Mouse (Mus musculus) lung, embryonic 15.5 days (tissue): ENCODE measurements at regions not wholly inside any gene's neighbourhood (a gene's known extent, or its start where the extent isn't known, plus 50 kb on each side); places are given as distances from the start of the nearest gene placed in this dataset.
A peak's percentile ranks its signal among the peaks of the same experiment; 100 is the strongest.

Source experiments
- ATAC-seq: fragments of 200-750 bp; cut with Nextera tagmentation; 2 replicates; pipeline ENCODE4 v1.8.0; 2017; ENCODE audit warnings: moderate number of reproducible peaks, borderline replicate concordance; ENCODE audit not compliant: low FRiP score, low TSS enrichment; ENCODE audit errors: extremely low read depth
- H3K27ac ChIP-seq: fragments of 300-500 bp; sonication (generic); 2 replicates; pipeline ENCODE4 v1.5.1; 2015; ENCODE audit warnings: moderate library complexity, mild to moderate bottlenecking, inconsistent platforms
- H3K27me3 ChIP-seq: fragments of 300-500 bp; sonication (generic); 2 replicates; pipeline ENCODE4 v1.6.1; 2015; ENCODE audit warnings: inconsistent platforms
- H3K36me3 ChIP-seq: fragments of 300-500 bp; sonication (generic); 2 replicates; pipeline ENCODE4 v1.6.1; 2015; ENCODE audit warnings: inconsistent platforms
- H3K4me1 ChIP-seq: fragments of 300-500 bp; sonication (generic); 2 replicates; pipeline ENCODE4 v1.6.1; 2015; ENCODE audit warnings: inconsistent platforms
- H3K4me2 ChIP-seq: fragments of 300-500 bp; sonication (generic); 2 replicates; pipeline ENCODE4 v1.6.1; 2015; ENCODE audit warnings: inconsistent platforms, mild to moderate bottlenecking, moderate library complexity
- H3K4me3 ChIP-seq: fragments of 300-500 bp; sonication (generic); 2 replicates; pipeline ENCODE4 v1.5.1; 2015; ENCODE audit warnings: mild to moderate bottlenecking, inconsistent platforms
- H3K9ac ChIP-seq: fragments of 300-500 bp; sonication (generic); 2 replicates; pipeline ENCODE4 v1.6.1; 2015; ENCODE audit warnings: inconsistent platforms
- H3K9me3 ChIP-seq: fragments of 300-500 bp; sonication (generic); 2 replicates; pipeline ENCODE4 v1.6.1; 2016; ENCODE audit warnings: inconsistent platforms
- WGBS: fragments of 180-500 bp; shearing (Covaris S2); methylation state at CpG from one replicate; pipeline ENCODE4 v1.1.7; 2015; 5-methylcytosine and 5-hydroxymethylcytosine counted together

DNA sequence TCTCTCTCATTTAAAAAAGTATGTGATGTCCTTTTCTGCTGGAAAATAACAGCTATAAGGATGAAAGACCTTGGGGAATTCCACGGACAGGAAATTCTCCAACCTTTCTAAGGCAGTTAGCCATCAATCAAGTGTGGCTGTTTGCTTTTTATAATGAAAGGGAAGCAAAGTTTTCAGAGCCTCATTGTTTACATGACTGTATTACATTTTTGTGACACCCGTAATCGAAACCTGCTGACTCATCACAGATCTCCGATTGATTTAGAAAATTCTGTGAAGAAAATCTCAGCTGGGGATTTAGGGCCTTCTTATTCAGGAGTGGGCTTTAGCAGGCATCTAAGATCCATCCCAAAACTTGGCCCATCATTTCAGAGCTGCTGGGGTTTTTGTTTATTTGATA lies 72.4 kb upstream of the Mpp6 start:
- ATAC-seq, result no peak
- Histone ChIP-seq H3K36me3 (no peaks in the 10 kb centered on the region), H3K9ac (no peak overlapping the region), H3K27me3 (no peaks in the 10 kb centered on the region), H3K4me2 (0 out of 2 replicates have a peak overlapping the region, but pooled peaks have one; percentile 8), H3K27ac (no peak overlapping the region), H3K4me3 (no peak overlapping the region), H3K4me1 (0 out of 2 replicates have a peak, but pooled peaks cover 5% of the 10 kb centered on the region), H3K9me3 (no peaks in the 10 kb centered on the region)
- 12% methylated on average over 4 of the region's 4 CpGs for WGBS

DNA sequence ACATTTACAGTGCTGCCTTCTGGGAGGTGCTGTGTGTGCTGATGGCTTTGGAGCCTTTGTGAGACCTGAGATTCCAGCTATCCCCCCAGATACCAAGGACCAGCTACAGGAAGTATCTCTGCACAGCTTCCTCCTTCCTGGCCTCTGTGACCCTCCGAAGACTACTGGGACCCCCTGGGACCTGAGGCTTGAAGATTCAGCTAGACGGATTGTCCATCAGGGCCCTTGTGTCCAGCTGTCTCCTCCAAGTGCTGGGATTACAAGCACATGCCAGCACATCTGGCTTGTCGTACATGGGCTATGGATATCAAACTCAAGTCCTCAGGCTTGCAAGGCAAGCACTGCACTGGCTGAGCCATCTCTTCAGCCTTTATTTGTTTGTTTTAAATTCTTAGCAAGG lies 71.7 kb upstream of the Mpp6 start:
- Histone ChIP-seq H3K4me2 (no peak overlapping the region), H3K9me3 (no peaks in the 10 kb centered on the region), H3K4me3 (no peak overlapping the region), H3K27me3 (no peaks in the 10 kb centered on the region), H3K36me3 (no peaks in the 10 kb centered on the region), H3K9ac (no peak overlapping the region), H3K27ac (no peak overlapping the region), H3K4me1 (0 out of 2 replicates have a peak, but pooled peaks cover 5% of the 10 kb centered on the region)
- WGBS, result 30% methylated on average over 3 of the region's 3 CpGs
- ATAC-seq, result no peak

DNA sequence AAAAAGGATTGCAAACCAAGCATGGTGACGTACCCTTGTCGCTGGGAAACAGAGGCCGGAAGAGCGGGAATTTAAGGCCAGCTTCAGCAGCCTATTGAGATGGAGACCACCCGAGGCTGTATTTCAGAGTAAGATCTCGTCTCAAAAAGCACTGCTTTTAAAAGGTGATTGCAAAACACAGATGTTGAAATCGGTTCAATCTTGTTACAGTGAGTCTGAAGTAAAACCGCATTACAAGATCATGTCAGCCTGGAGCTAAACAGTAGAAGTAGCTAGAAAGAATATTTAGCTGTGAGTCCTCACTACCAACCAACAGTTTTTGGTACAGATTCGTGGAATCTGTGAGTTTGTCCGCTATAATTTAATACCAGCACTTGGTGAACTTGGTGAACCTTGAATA lies 69.0 kb upstream of the Mpp6 start:
- H3K4me2 ChIP-seq, result no peak overlapping the region
- H3K4me3 ChIP-seq, result no peak overlapping the region
- no peak overlapping the region for H3K9ac ChIP-seq
- no peaks in the 10 kb centered on the region for H3K27me3 ChIP-seq
- H3K27ac ChIP-seq, result no peak overlapping the region
- H3K36me3 ChIP-seq, result no peaks in the 10 kb centered on the region
- H3K4me1 ChIP-seq, result 0 out of 2 replicates have a peak, but pooled peaks cover 5% of the 10 kb centered on the region
- no peak for ATAC-seq
- no peaks in the 10 kb centered on the region for H3K9me3 ChIP-seq
- 81% methylated on average over 10 of the region's 10 CpGs for WGBS

DNA sequence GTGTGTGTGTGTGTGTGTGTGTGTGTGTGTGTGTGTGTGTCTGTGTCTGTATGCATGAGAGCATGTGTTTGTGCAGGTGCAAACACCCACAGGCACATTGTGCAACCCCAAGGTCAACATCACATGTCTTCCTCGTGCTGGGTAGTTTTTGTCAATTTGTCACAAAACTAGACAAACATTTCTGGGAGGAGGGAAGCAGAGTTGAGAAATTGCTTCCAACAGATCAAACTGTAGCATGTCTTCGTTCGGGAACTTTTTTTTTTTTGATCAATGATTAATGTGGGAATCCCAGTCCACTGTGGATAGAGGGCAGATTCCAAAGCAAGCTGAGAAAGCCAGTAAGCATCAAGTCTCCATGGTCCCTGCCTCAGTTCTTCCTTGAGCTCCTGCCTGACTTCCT lies 67.9 kb upstream of the Mpp6 start:
- Histone ChIP-seq H3K4me2 (no peak overlapping the region), H3K9ac (no peak overlapping the region), H3K4me3 (no peak overlapping the region), H3K4me1 (0 out of 2 replicates have a peak, but pooled peaks cover 5% of the 10 kb centered on the region), H3K27ac (no peak overlapping the region), H3K27me3 (no peaks in the 10 kb centered on the region), H3K36me3 (no peaks in the 10 kb centered on the region), H3K9me3 (no peaks in the 10 kb centered on the region)
- WGBS, result 18% methylated on average over 3 of the region's 3 CpGs
- no peak for ATAC-seq

DNA sequence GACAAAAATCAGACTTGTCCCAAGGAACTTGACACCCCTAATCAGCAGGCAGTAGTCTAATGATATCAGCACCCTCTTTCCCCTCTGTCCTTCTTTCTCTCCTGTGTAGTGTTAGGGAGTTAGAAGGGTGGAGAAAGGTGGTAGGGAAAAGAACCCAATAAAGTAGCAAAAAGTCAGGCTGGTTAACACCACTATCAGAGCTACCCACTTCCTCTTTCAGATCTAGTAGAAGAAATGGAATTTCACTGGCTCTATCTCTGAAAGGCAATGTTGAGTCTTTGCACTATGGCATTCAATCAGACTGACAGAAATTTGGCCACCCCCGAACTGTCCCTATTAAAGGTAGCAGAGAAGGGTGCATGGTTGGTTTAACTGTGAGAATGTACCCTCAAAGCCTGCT lies 65.9 kb upstream of the Mpp6 start:
- Histone ChIP-seq H3K27me3 (no peaks in the 10 kb centered on the region), H3K4me3 (no peak overlapping the region), H3K4me1 (no peaks in the 10 kb centered on the region), H3K4me2 (no peak overlapping the region), H3K36me3 (no peaks in the 10 kb centered on the region), H3K9ac (no peak overlapping the region), H3K9me3 (no peaks in the 10 kb centered on the region), H3K27ac (no peak overlapping the region)
- no peak for ATAC-seq
- 78% methylated on average over 1 of the region's 1 CpGs for WGBS

DNA sequence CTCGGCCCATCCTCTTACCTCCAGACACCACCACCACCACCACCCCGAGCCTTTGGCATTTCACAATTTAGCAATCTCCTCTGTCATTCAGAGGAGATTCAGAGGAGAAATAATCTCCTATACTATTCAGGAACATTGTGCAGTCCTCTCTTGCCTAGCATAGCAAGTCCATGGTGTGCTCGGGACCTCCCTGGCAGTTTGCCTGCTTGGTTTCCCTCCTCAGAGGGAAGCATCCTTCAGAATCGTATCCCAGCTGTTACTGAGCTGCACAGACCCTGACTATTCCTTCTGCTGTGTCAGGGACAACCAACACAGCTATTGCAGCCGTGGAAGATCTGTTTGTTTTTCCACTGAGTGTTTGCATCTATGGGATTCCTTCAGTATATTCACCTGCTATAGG lies 63.3 kb upstream of the Mpp6 start:
- no peaks in the 10 kb centered on the region for H3K9me3 ChIP-seq
- ATAC-seq, result no peak
- no peak overlapping the region for H3K27ac ChIP-seq
- H3K4me3 ChIP-seq, result no peak overlapping the region
- no peaks in the 10 kb centered on the region for H3K4me1 ChIP-seq
- no peak overlapping the region for H3K4me2 ChIP-seq
- 40% methylated on average over 5 of the region's 5 CpGs for WGBS
- H3K9ac ChIP-seq, result no peak overlapping the region
- no peaks in the 10 kb centered on the region for H3K36me3 ChIP-seq
- H3K27me3 ChIP-seq, result no peaks in the 10 kb centered on the region

DNA sequence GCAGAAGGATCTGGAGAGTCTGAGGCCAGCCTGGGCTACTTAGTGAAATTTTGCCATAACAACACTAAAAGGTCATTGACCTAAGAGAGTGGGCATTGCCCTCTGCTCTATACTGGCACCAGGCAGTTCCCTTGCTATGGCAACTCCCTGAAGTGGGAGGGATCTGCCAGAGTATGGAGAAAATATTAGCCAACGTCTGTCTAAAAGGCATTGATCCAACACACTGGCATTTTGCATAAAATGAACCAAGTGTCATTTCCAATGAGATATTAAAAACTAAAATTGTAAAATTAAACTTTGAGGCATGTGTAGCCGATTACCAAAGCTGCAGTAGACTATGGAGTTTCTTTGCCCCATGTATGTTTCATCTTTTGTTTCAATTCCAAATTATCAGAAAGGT lies 57.6 kb upstream of the Mpp6 start:
- Histone ChIP-seq H3K36me3 (no peaks in the 10 kb centered on the region), H3K9me3 (no peaks in the 10 kb centered on the region), H3K27me3 (no peaks in the 10 kb centered on the region), H3K4me3 (no peak overlapping the region), H3K4me2 (no peak overlapping the region), H3K4me1 (no peaks in the 10 kb centered on the region), H3K27ac (no peak overlapping the region), H3K9ac (no peak overlapping the region)
- ATAC-seq, result no peak
- 78% methylated on average over 2 of the region's 2 CpGs for WGBS

DNA sequence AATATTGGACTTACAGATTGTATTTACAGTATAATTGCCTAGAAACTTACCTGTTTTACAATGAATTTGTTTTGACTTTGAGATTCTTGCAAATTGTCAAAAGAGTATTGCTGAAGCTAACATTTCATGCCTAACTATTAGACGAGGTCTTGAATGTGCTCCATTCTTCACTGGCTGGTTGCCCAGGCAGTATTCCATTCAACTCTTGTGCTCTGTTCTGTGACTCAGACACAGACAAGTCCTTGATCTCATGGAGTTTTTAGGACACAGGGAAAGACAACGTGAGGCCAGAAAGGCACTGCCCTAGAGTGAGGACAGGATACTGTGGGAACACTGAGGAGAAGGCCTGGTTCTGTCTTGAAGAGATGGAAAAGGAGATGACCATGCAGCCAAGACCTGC lies 57.0 kb upstream of the Mpp6 start:
- Histone ChIP-seq H3K27ac (no peak overlapping the region), H3K9me3 (no peaks in the 10 kb centered on the region), H3K4me1 (no peaks in the 10 kb centered on the region), H3K36me3 (no peaks in the 10 kb centered on the region), H3K27me3 (no peaks in the 10 kb centered on the region), H3K4me2 (no peak overlapping the region), H3K9ac (no peak overlapping the region), H3K4me3 (no peak overlapping the region)
- 51% methylated on average over 2 of the region's 2 CpGs for WGBS
- no peak for ATAC-seq

DNA sequence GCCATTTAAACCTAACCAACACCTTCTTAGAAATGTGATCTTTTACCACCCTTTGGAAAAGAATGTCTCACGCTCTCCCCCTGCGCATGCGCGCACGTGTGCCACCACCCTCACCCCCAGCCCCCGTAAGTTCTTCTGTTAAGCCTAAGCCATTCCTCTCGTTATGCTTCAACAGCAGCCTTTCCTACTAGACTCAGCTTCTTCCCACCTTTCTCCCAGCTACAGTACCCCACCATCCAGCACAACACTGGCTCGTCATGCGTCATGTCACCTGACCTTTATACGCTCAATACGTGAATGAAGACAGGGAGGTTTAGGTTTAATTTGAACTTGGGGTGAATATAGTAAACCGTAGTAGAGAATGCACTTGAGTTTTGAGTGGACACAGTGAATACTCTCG lies 55.8 kb upstream of the Mpp6 start:
- ATAC-seq, result no peak
- H3K27me3 ChIP-seq, result no peaks in the 10 kb centered on the region
- H3K4me3 ChIP-seq, result no peak overlapping the region
- H3K27ac ChIP-seq, result no peak overlapping the region
- no peak overlapping the region for H3K4me2 ChIP-seq
- H3K36me3 ChIP-seq, result no peaks in the 10 kb centered on the region
- no peaks in the 10 kb centered on the region for H3K4me1 ChIP-seq
- 79% methylated on average over 13 of the region's 13 CpGs for WGBS
- H3K9ac ChIP-seq, result no peak overlapping the region
- H3K9me3 ChIP-seq, result no peaks in the 10 kb centered on the region

DNA sequence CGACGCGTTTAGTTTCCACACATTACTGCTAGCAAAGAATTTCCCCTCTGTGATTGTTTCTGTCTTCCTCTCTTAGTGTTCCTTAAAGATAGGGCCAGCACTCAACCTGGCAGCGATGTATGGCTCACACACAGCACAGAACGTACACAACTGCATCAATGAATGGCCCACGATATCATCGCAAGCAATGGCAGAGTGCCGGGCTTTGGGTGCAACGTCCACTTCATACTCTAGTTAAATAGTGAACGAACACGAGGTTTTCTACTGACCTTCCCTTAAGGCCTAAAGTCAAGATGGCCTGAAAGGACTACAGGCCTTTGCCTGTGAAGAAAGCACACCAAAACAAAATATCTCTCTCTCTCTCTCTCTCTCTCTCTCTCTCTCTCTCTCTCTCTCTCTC lies 51.4 kb upstream of the Mpp6 start:
- ATAC-seq, result no peak
- WGBS, result 80% methylated on average over 11 of the region's 11 CpGs
- Histone ChIP-seq H3K4me3 (no peak overlapping the region), H3K27me3 (no peaks in the 10 kb centered on the region), H3K27ac (no peak overlapping the region), H3K4me1 (no peaks in the 10 kb centered on the region), H3K9me3 (no peaks in the 10 kb centered on the region), H3K36me3 (no peaks in the 10 kb centered on the region), H3K4me2 (no peak overlapping the region), H3K9ac (no peak overlapping the region)

DNA sequence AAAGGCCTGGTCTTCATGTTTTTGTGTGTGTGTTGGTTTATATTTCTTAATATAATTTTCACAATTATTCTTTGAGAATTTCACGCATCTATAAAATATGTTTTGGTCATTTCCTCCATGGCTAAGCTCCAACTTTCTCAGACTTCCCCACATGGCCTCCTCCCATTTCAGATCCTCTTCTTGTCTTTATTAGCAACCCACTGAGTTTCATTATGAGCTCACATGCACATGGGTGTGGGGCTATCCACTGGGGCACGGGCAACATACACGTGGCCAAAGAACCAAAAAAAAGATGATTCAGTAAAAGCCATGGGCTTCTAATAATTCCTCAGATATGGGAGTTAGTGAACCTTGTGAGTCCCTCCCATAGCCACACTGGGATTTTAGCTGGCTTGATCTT lies 50.1 kb upstream of the Mpp6 start:
- Histone ChIP-seq H3K9ac (no peak overlapping the region), H3K4me2 (no peak overlapping the region), H3K36me3 (no peaks in the 10 kb centered on the region), H3K9me3 (no peaks in the 10 kb centered on the region), H3K4me1 (no peaks in the 10 kb centered on the region), H3K27me3 (no peaks in the 10 kb centered on the region), H3K27ac (no peak overlapping the region), H3K4me3 (no peak overlapping the region)
- no peak for ATAC-seq
- 88% methylated on average over 3 of the region's 3 CpGs for WGBS
